Mouse (Mus musculus): ENCODE data around the gene Notch1. TPM values are rescaled to one million over a fixed set of nuclear protein-coding genes. Genes with fewer than 3 reads are reported as not detected.

Notch1 gene
- polyA plus RNA-seq, 1 experiment from 2014 or later: 26.0 TPM

GRCm38 (mm10) chr2:26507481-26507886 lies 9.0 kb downstream of the Notch1 start:
- Histone ChIP-seq H3K27me3 (no peaks in the 10 kb centered on the region), H3K9ac (peak overlapping the region; percentile 2; the same call in 1 of the 2 replicates), H3K36me3 (no peaks in the 10 kb centered on the region), H3K4me2 (replicated peaks) (peak overlapping the region; percentile 32), H3K4me1 (peaks cover 62% of the 10 kb centered on the region), H3K4me3 (replicated peaks) (no peak overlapping the region), H3K27ac (replicated peaks) (peak overlapping the region; percentile 96), H3K9me3 (replicated peaks) (no peaks in the 10 kb centered on the region)
- ATAC-seq (ENCODE audit: insufficient number of reproducible peaks, low FRiP score, low TSS enrichment, low read depth): peak; percentile 63
- 8% methylated on average over 7 of the region's 7 CpGs for WGBS

GRCm38 (mm10) chr2:26506746-26507280 lies 9.7 kb downstream of the Notch1 start:
- WGBS: 58% methylated on average over 3 of the region's 3 CpGs
- Histone ChIP-seq H3K27me3 (no peaks in the 10 kb centered on the region), H3K36me3 (no peaks in the 10 kb centered on the region), H3K27ac (replicated peaks) (peak overlapping the region; percentile 96), H3K9ac (0 out of 2 replicates have a peak overlapping the region, but pooled peaks have one; percentile 2), H3K9me3 (replicated peaks) (no peaks in the 10 kb centered on the region), H3K4me3 (replicated peaks) (no peak overlapping the region), H3K4me1 (peaks cover 68% of the 10 kb centered on the region), H3K4me2 (replicated peaks) (0 out of 2 replicates have a peak overlapping the region, but pooled peaks have one; percentile 32)
- ATAC-seq (ENCODE audit: insufficient number of reproducible peaks, low FRiP score, low TSS enrichment, low read depth): no peak

- Histone ChIP-seq H3K36me3 (no peaks in the 10 kb centered on the region), H3K27me3 (no peaks in the 10 kb centered on the region), H3K9me3 (replicated peaks) (no peaks in the 10 kb centered on the region), H3K4me3 (replicated peaks) (no peak overlapping the region), H3K27ac (replicated peaks) (0 out of 2 replicates have a peak overlapping the region, but pooled peaks have one; percentile 88), H3K9ac (no peak overlapping the region), H3K4me2 (replicated peaks) (peak overlapping the region; percentile 84), H3K4me1 (peaks cover 87% of the 10 kb centered on the region)
- 77% methylated on average over 9 of the region's 9 CpGs for WGBS
- ATAC-seq (ENCODE audit: insufficient number of reproducible peaks, low FRiP score, low TSS enrichment, low read depth): no peak
Measured at GRCm38 (mm10) chr2:26504772-26505480, 11.5 kb downstream of the Notch1 start.

GRCm38 (mm10) chr2:26503661-26504575 lies 12.5 kb downstream of the Notch1 start:
- Histone ChIP-seq H3K36me3 (no peaks in the 10 kb centered on the region), H3K27me3 (no peaks in the 10 kb centered on the region), H3K9me3 (replicated peaks) (no peaks in the 10 kb centered on the region), H3K4me3 (replicated peaks) (peak overlapping the region; percentile 88), H3K9ac (peak overlapping the region; percentile 85), H3K4me1 (peaks cover 87% of the 10 kb centered on the region), H3K27ac (replicated peaks) (peak overlapping the region; percentile 88), H3K4me2 (replicated peaks) (peak overlapping the region; percentile 84)
- ATAC-seq (ENCODE audit: insufficient number of reproducible peaks, low FRiP score, low TSS enrichment, low read depth): peak; percentile 85
- 3% methylated on average over 58 of the region's 59 CpGs for WGBS

GRCm38 (mm10) chr2:26502863-26503631 lies 13.4 kb downstream of the Notch1 start:
- Histone ChIP-seq H3K36me3 (no peaks in the 10 kb centered on the region), H3K27ac (replicated peaks) (peak overlapping the region; percentile 88), H3K4me2 (replicated peaks) (peak overlapping the region; percentile 84), H3K27me3 (no peaks in the 10 kb centered on the region), H3K4me1 (peaks cover 86% of the 10 kb centered on the region), H3K4me3 (replicated peaks) (peak overlapping the region; percentile 88), H3K9me3 (replicated peaks) (no peaks in the 10 kb centered on the region), H3K9ac (peak overlapping the region; percentile 85)
- under 1% methylated on average over 57 of the region's 57 CpGs for WGBS
- 0 out of 2 replicates have a peak, but pooled peaks have one; percentile 16 for ATAC-seq (ENCODE audit: insufficient number of reproducible peaks, low FRiP score, low TSS enrichment, low read depth)

- Histone ChIP-seq H3K27me3 (no peaks in the 10 kb centered on the region), H3K4me2 (replicated peaks) (peak overlapping the region; percentile 84), H3K27ac (replicated peaks) (peak overlapping the region; percentile 88), H3K9me3 (replicated peaks) (no peaks in the 10 kb centered on the region), H3K9ac (peak overlapping the region; percentile 85), H3K36me3 (no peaks in the 10 kb centered on the region), H3K4me1 (peaks cover 86% of the 10 kb centered on the region), H3K4me3 (replicated peaks) (peak overlapping the region; percentile 88)
- whole genome bisulfite sequencing: under 1% methylated on average over 29 of the region's 33 CpGs
- peak; percentile 40; the same call in 1 of the 2 replicates for ATAC-seq (ENCODE audit: insufficient number of reproducible peaks, low FRiP score, low TSS enrichment, low read depth)
Measured at GRCm38 (mm10) chr2:26502299-26502862, 14.1 kb downstream of the Notch1 start.

GRCm38 (mm10) chr2:26501651-26502141 lies 14.8 kb downstream of the Notch1 start:
- no peaks in the 10 kb centered on the region for H3K27me3 ChIP-seq
- H3K4me3 ChIP-seq (replicated peaks): peak overlapping the region; percentile 88
- peaks cover 86% of the 10 kb centered on the region for H3K4me1 ChIP-seq
- peak overlapping the region; percentile 84 for H3K4me2 ChIP-seq (replicated peaks)
- no peaks in the 10 kb centered on the region for H3K9me3 ChIP-seq (replicated peaks)
- no peak for ATAC-seq (ENCODE audit: insufficient number of reproducible peaks, low FRiP score, low TSS enrichment, low read depth)
- H3K27ac ChIP-seq (replicated peaks): peak overlapping the region; percentile 88
- 6% methylated on average over 15 of the region's 15 CpGs for WGBS
- H3K9ac ChIP-seq: 0 out of 2 replicates have a peak overlapping the region, but pooled peaks have one; percentile 85
- H3K36me3 ChIP-seq: no peaks in the 10 kb centered on the region

GRCm38 (mm10) chr2:26500599-26501370 lies 15.7 kb downstream of the Notch1 start:
- Histone ChIP-seq H3K4me2 (replicated peaks) (peak overlapping the region; percentile 84), H3K27ac (replicated peaks) (peak overlapping the region; percentile 88), H3K27me3 (no peaks in the 10 kb centered on the region), H3K36me3 (no peaks in the 10 kb centered on the region), H3K4me1 (peaks cover 86% of the 10 kb centered on the region), H3K9ac (no peak overlapping the region), H3K4me3 (replicated peaks) (peak overlapping the region; percentile 88), H3K9me3 (replicated peaks) (no peaks in the 10 kb centered on the region)
- ATAC-seq (ENCODE audit: insufficient number of reproducible peaks, low FRiP score, low TSS enrichment, low read depth): 0 out of 2 replicates have a peak, but pooled peaks have one; percentile 13
- WGBS: 20% methylated on average over 14 of the region's 14 CpGs

- Histone ChIP-seq H3K9ac (no peak overlapping the region), H3K4me1 (peaks cover 86% of the 10 kb centered on the region), H3K27me3 (no peaks in the 10 kb centered on the region), H3K9me3 (replicated peaks) (no peaks in the 10 kb centered on the region), H3K4me3 (replicated peaks) (peak overlapping the region; percentile 88), H3K27ac (replicated peaks) (peak overlapping the region; percentile 88), H3K36me3 (no peaks in the 10 kb centered on the region), H3K4me2 (replicated peaks) (peak overlapping the region; percentile 84)
- ATAC-seq (ENCODE audit: insufficient number of reproducible peaks, low FRiP score, low TSS enrichment, low read depth): no peak
- WGBS: 66% methylated on average over 4 of the region's 4 CpGs
Measured at GRCm38 (mm10) chr2:26500027-26500598, 16.4 kb downstream of the Notch1 start.
